Mouse (Mus musculus): Measurements from ENCODE around the gene Jmy.
"Not testable (repeated sequence)": the region's sequence is repeated elsewhere in the genome, so short reads cannot be mapped to it uniquely, and the experiment has no call there.

The Jmy gene

GRCm38 (mm10) chr13:93499167-93499972 lies at the start of gene Jmy:
Gene Jmy, minus strand, starts transcription at chr13:93499808.
- DNase-seq (ENCODE audit: inconsistent ontology term): peak; percentile 89

GRCm38 (mm10) chr13:93547641-93548040 lies 48.0 kb upstream of the Jmy start:
- no peak for DNase-seq (ENCODE audit: inconsistent ontology term)

GRCm38 (mm10) chr13:93546011-93546410 lies 46.4 kb upstream of the Jmy start:
- DNase-seq (ENCODE audit: inconsistent ontology term): no peak

- no peak for DNase-seq (ENCODE audit: inconsistent ontology term)
Measured at GRCm38 (mm10) chr13:93544274-93544673, 44.7 kb upstream of the Jmy start.

DNA sequence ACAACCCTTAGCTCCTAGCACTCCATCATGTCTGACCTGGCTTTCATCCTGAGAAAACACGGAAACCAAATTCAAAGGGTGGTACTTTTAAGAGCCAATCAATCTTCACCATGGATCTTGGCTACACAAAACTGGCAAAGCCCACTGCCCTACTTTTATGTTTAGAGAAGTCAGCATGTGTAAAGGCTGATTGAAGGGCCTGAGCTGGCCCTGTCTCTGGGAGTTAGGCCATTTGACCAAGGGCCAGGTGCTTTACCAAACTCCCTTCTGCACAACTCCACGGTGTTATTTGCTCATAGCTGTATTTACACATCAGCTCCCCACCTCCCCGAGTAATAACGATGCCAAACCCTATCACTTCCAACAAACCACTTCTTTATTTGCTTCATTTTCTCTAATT lies 39.7 kb upstream of the Jmy start:
- no peak for DNase-seq (ENCODE audit: inconsistent ontology term)

DNA sequence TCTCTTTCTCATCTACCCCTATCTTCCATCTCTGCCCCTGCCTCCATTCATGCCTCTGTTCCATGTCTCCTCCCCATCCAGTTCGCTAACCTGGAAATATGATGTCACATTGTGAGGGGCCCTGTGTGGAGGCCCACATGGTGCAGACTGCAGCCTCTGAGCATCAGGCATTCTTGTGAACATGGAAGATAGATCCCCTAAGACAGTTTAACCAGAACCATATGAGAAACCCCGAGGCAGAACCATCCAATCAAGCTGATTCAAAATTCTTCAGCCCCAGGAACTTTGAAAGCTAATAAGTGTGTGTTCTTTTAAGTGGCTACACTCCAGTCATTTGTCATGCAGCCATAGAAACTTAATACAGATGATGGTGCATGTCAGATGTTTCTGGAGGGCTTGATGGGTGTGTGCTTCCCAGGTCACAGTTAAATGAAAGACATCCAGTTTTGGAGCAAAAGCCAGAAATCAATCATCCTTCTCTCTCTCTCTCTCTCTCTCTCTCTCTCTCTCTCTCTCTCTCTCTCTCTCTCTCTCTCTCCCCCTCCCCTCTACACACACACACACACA lies 19.2 kb upstream of the Jmy start:
- DNase-seq (ENCODE audit: inconsistent ontology term): no peak

DNA sequence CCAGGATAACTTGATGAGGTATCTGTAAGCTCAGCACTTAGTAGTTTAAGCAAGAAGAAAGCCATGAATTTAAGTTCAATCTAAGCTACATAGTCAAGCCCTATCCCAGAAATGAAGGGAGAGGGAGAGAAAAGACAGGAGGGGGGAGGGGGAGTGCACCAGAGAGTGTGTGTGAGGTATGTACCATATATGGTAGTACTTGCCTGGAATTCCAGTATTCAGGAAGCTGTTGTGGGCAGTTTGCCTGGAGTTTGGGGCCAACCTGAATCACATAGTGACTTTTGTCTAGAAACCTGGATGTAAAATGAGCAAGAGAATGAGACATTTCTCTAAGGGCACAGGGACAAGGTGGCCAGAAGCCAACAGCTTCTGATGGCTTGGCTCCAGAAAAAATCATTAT lies 17.6 kb upstream of the Jmy start:
- peak; percentile 34 for DNase-seq (ENCODE audit: inconsistent ontology term)

DNA sequence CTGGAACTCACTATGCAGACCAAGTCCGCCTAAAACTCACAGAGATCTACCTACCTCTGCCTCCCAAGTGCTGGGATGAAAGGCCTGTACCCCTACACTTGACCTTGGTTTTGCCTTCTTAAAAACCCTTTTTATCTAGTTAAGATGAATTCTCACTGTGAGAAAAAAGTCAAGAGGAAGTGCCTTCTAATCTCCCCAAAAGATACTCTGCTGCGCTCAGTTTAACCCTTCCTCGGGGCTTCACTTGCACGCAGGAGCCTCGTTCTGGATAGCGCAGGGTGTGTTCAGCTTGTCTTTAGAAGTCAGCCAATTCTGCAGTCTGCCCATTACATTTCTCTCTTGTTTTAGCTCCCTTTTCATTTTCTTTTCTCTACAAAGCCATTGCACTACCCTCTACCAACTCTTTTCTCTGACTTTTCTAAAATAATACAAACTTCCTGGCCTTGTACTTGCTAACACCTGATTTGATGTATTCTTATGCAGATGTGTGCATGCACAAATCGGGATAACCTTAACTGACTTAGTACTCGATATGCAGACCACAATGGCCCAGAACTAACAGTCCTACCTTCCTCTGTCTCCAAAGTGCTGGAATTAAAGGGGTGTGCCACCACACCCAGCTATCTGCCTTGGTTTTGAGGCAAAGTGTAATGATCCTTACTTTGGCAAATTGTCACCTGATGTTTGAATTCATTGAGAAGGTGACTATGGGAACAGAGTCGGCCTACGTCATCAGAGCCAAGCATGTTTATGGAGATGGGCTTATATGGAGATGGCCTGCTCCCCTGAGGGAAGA lies 14.6 kb upstream of the Jmy start:
- DNase-seq (ENCODE audit: inconsistent ontology term): no peak

DNA sequence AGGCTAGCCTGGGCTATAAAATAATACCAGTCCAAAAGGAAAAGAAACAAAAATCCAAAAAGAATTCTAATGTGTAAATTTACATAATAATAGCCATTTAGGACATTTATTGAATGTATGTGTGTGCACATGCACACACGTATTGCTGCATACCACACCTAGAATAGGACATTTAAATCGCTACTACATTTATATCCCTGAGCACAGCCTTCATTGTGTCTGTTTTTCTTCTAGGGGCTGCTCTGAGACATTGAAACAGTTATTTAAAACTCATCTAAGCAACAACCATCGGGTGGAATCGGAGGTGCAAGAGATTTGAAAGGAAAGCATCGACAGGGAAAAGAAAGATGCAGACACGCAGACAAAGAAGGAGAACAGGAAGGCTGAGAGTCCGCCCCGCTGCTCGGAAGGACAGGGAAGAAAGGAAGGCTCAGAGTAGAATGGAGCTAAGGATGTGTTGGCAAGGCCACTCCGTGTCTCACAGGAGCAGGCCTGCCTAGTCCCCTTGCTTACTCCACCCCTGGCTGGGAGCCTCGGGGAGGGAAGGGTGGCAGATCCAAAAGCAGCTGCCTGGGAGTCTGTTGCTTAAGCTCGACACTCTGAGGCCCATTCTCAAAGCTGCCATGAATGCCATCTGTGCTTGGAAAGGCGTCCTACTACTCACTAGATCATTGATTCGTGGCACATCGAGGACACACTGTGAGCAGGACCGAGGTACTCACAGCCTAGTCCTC lies 11.0 kb upstream of the Jmy start:
- DNase-seq (ENCODE audit: inconsistent ontology term): no peak

GRCm38 (mm10) chr13:93506920-93507319 lies 7.3 kb upstream of the Jmy start:
- not testable (repeated sequence) for DNase-seq (ENCODE audit: inconsistent ontology term)

DNA sequence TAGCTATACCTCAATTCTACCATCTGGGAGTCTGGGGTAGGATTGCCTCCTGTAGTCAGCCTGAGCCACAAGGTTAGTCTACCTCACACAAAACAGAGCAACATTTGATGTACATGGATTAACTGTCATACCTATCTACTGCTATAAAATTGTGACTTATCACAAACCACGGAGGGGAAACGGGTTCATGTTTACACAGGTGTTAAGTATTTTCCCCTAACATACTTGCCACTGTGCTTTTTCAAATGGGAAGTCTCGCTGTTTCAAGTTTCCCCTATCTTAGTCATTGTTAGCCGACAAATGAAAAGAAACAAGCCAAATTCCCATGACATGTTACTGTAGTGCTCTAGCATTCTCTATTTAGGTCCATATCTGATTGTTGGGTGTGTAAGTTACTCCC lies 2.1 kb upstream of the Jmy start:
- DNase-seq (ENCODE audit: inconsistent ontology term): no peak

DNA sequence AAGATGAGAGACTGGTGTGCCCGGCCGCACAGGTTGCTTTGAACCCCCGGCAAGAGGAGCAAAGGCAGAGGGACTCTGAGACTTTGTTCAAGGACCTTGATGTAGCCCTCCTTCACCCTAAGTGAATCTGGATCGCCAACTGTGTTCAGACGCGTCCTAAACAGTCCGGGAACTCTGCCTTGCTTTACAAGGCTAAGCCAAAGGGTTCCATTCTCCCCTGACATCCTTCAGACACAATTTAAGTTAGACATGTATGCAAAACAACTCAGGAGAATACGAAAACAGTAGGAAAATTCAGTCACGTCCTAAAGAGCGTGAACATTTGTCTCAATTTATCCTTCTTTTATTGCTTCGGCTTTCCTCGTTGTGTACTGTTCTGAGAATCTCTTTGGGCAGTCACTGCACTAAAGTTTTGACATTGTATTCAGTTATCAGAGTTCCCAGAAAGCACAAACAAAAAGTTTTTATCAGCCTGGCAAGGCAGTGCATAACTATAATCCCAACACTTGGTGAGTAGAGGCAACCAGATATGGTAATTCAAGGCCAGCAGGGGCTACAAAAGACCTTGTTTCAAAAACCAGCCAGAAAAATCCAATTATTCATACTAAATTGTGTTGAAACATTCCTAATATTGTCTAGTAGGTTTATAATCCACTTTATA lies 495 bp upstream of the Jmy start:
- no peak for DNase-seq (ENCODE audit: inconsistent ontology term)

DNA sequence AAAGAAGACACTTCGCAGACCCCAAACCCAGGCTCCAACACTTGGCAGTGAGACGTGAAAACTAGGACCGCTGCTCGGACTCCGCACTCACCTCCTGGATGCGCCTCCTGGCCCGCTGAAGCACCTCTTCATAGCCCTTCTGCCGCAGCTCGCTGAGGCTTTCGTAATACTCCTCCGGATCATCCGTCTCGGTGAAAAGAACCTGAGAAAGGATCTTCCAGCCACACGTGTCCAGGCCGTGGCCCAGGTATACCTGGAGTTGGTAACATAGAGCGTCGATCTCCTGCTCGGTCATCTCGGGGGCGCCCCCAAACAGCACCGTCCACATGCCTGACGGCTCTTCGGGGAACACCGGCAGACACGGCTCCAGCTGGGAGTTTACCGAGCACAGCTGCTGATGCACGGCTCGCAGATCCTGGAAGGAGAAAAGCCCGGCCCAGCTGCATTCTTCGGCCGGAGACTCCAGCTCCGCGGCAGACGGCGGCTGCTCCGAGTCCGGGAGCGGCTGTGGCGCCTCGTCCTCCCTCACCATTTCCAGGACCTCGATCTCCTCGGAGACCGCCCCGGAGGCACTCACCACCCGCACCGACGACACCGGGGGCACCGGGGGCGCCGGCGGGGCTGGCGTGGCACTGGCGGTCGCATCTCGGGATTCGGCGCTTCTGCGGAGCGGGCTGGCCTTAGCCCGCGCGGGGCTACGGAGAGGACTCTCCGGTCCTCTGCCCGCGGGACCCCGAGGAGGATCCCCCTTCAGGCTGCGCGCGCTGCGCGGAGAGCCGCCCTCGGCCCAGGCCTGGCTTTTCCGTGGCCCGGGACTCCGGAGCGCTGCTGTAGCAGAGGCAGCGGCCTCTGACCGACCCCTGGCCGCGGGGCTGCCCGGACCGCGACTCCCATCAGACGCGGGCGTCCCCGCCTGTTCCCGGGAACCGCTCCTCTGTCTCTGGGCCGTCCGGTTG lies 1.1 kb downstream of the Jmy start:
- peak; percentile 59 for DNase-seq (ENCODE audit: inconsistent ontology term)

- no peak for DNase-seq (ENCODE audit: inconsistent ontology term)
Measured at GRCm38 (mm10) chr13:93496977-93497376, 2.6 kb downstream of the Jmy start.

- peak; percentile 68 for DNase-seq (ENCODE audit: inconsistent ontology term)
Measured at GRCm38 (mm10) chr13:93488510-93488909, 11.1 kb downstream of the Jmy start.

DNA sequence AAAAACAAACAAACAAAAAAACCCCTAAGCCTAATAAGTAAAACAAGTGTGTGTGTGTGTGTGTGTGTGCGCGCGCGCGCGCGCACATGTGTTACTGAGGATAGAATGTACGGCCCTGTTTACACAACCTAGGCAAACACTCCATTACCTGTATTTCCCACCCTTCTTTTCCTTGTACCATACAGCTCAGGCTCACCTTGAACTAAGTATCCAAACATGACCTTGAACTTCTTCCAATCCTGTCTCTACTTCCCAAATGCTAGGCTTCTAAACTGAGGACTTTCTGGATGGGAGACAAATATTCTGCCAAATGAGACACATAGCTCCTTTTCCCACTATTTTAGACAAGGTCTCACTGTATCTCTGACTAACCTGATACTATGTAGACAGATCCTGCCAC lies 11.9 kb downstream of the Jmy start:
- DNase-seq (ENCODE audit: inconsistent ontology term): no peak

DNA sequence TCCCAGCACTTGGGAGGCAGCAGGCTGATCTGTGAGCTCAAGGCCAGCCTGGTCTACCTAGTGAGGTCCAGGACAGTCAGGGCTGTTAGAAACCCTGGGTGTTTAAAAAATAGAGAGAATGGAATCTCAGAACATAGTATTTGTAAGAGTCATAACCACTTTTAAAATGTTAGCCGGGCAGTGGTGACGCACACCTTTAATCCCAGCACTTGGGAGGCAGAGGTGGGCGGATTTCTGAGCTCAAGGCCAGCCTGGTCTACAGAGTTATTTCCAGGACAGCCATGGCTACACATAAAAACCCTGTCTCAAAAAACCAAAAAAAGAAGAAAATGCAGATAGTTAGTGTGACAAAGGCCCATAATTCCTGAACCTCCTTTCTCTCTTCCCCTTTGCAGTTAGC lies 15.3 kb downstream of the Jmy start:
- DNase-seq (ENCODE audit: inconsistent ontology term): no peak

GRCm38 (mm10) chr13:93481110-93481509 lies 18.5 kb downstream of the Jmy start:
- no peak for DNase-seq (ENCODE audit: inconsistent ontology term)

DNA sequence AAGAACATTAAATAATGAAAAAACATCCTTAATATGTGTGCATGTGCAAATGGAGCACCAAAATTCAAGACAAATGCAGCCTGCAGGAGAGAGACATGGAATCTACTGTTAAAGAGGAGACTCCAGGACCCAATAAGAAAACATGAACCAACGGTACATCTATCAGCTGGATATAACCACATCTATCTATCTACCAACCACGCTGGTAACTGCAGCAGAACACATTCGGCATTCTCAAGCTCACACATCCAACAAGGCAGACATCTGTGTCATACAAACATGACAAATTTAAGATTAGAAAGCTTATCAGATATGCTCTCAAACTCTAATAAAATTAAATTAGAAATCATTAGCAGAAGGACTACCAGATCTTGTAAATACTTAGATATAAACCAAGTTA lies 21.3 kb downstream of the Jmy start:
- DNase-seq (ENCODE audit: inconsistent ontology term): no peak

DNA sequence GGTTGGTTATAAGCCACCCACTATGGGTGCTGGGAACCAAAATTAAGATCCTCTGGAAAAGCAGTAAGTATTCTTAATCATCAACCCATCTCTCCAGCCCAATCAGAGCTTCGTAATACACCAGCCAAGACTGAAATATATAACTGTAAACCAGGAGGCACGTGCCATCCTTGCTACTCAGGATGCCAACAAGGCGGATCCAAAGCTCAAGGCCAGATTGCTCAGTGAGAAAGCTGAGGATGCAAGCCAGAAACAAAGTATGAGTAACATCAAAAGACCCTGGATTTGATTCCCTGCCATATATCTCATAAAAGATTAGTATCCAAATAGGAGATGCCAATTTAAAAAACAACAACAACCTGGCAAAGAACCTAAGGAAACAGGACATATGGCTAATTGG lies 31.3 kb downstream of the Jmy start:
- DNase-seq (ENCODE audit: inconsistent ontology term): no peak

Measured in Muller cell, postnatal 12 days (primary cell).